Mouse (Mus musculus) stomach, postnatal 0 days (tissue): Measurements from ENCODE around the gene Batf2. TPM values are rescaled to one million over a fixed set of nuclear protein-coding genes. Genes with fewer than 3 reads are reported as not detected.

Experiments
- ATAC-seq: fragments of 200-750 bp; cut with Nextera tagmentation; 2 replicates; pipeline ENCODE4 v1.8.0; 2017; ENCODE audit not compliant: low FRiP score, low TSS enrichment
- DNase-seq: peaks from one replicate; pipeline ENCODE4 v3.0.0-alpha.2; 2016; ENCODE audit warnings: low spot score
- H3K27ac ChIP-seq: fragments of 300-500 bp; sonication (generic); replicated peaks from 2 replicates; pipeline ENCODE4 v1.5.1; 2014; ENCODE audit warnings: mild to moderate bottlenecking, control low read depth
- H3K27me3 ChIP-seq: fragments of 300-500 bp; sonication (generic); 2 replicates; pipeline ENCODE4 v1.6.1; 2014; ENCODE audit warnings: low read length; ENCODE audit not compliant: control insufficient read depth, insufficient read depth
- H3K36me3 ChIP-seq: fragments of 300-500 bp; sonication (generic); 2 replicates; pipeline ENCODE4 v1.6.1; 2014; ENCODE audit warnings: low read length, mixed read lengths; ENCODE audit not compliant: control insufficient read depth, insufficient read depth
- H3K4me1 ChIP-seq: fragments of 300-500 bp; sonication (generic); replicated peaks from 2 replicates; pipeline ENCODE4 v1.6.1; 2014; ENCODE audit warnings: antibody characterized with exemption; ENCODE audit not compliant: control insufficient read depth, insufficient read depth
- H3K4me2 ChIP-seq: fragments of 300-500 bp; sonication (generic); replicated peaks from 2 replicates; pipeline ENCODE4 v1.6.1; 2014; ENCODE audit warnings: low read depth, mild to moderate bottlenecking, control low read depth, moderate library complexity
- H3K4me3 ChIP-seq: fragments of 300-500 bp; sonication (generic); 2 replicates; pipeline ENCODE4 v1.5.1; 2014; ENCODE audit warnings: low read depth, low read length, control low read depth
- H3K9ac ChIP-seq: fragments of 300-500 bp; sonication (generic); 2 replicates; pipeline ENCODE4 v1.6.1; 2014; ENCODE audit warnings: mild to moderate bottlenecking, low read length, control low read depth, mixed read lengths
- H3K9me3 ChIP-seq: fragments of 300-500 bp; sonication (generic); 2 replicates; pipeline ENCODE4 v1.6.1; 2016; ENCODE audit warnings: low read length; ENCODE audit not compliant: control insufficient read depth
- CTCF ChIP-seq: IDR thresholded peaks from 2 replicates; pipeline ENCODE4 v1.5.1; 2016; ENCODE audit warnings: antibody characterized with exemption, low read depth, mild to moderate bottlenecking, moderate library complexity
- EP300 ChIP-seq: optimal IDR thresholded peaks from 2 replicates; pipeline ENCODE3; 2016; ENCODE audit warnings: antibody characterized with exemption
- WGBS: fragments of 180-500 bp; shearing (Covaris S2); extraction: QIAGEN DNeasy Blood & Tissue Kit; methylation state at CpG from one replicate; pipeline ENCODE4 v1.1.7; 2014; 5-methylcytosine and 5-hydroxymethylcytosine counted together
- polyA plus RNA-seq: library from polyadenylated mRNA; unstranded; fragments of >200 nt; fragmentation: Nextera tagmentation; extraction: Ambion mirVana; gene quantifications from 2 replicates; pipeline ENCODE4 v1.2.1, GENCODE M21; 2015

Gene Batf2
- 0.49 and 0.52 TPM in 2 replicates for polyA plus RNA-seq

- WGBS, result under 1% methylated on average over 56 of the region's 68 CpGs
- peak; percentile 95 for DNase-seq
- TF ChIP-seq CTCF (peak; percentile 83), EP300 (no peak)
- Histone ChIP-seq H3K4me2 (peak within 1 kb of the TSS; percentile 91), H3K9ac (peak within 1 kb of the TSS; percentile 86), H3K27me3 (no peaks in the 10 kb centered on the region), H3K9me3 (no peaks in the 10 kb centered on the region), H3K27ac (peak within 1 kb of the TSS; percentile 91), H3K4me3 (peak within 1 kb of the TSS; percentile 66), H3K36me3 (peaks cover 5% of the 10 kb centered on the region; the same call in 1 of the 2 replicates), H3K4me1 (no peaks in the 10 kb centered on the region)
- ATAC-seq, result peak; percentile 93
Measured at GRCm38 (mm10) chr19:6140678-6141393, at the start of gene Batf2. Batf2 (plus strand) TSS chr19:6140983.

GRCm38 (mm10) chr19:6094119-6094518 lies 46.7 kb upstream of the Batf2 start, which contains the start of gene AC131692.1:
AC131692.1 (plus strand) TSS chr19:6094419.
- no peak within 1 kb of the TSS for H3K4me2 ChIP-seq
- H3K9me3 ChIP-seq, result no peaks in the 10 kb centered on the region
- no peak for DNase-seq
- 85% methylated on average over 7 of the region's 7 CpGs for WGBS
- no peak within 1 kb of the TSS for H3K27ac ChIP-seq
- TF ChIP-seq CTCF (no peak), EP300 (no peak)
- H3K36me3 ChIP-seq, result peaks cover 6% of the 10 kb centered on the region
- no peaks in the 10 kb centered on the region for H3K4me1 ChIP-seq
- H3K4me3 ChIP-seq, result no peak within 1 kb of the TSS
- H3K27me3 ChIP-seq, result no peaks in the 10 kb centered on the region
- H3K9ac ChIP-seq, result no peak within 1 kb of the TSS
- no peak for ATAC-seq

- Histone ChIP-seq H3K4me3 (no peak overlapping the region), H3K27ac (no peak overlapping the region), H3K9ac (no peak overlapping the region), H3K27me3 (no peaks in the 10 kb centered on the region), H3K4me1 (no peaks in the 10 kb centered on the region), H3K36me3 (no peaks in the 10 kb centered on the region), H3K9me3 (no peaks in the 10 kb centered on the region), H3K4me2 (no peak overlapping the region)
- no peak for ATAC-seq
- DNase-seq, result no peak
- no peak for TF ChIP-seq CTCF
- no peak for TF ChIP-seq EP300
- 85% methylated on average over 3 of the region's 3 CpGs for whole genome bisulfite sequencing
Measured at GRCm38 (mm10) chr19:6097847-6098246, 42.9 kb upstream of the Batf2 start.

- no peaks in the 10 kb centered on the region for H3K4me1 ChIP-seq
- no peak for ATAC-seq
- no peak overlapping the region; the same call in 1 of the 2 replicates for H3K9ac ChIP-seq
- no peaks in the 10 kb centered on the region for H3K27me3 ChIP-seq
- no peaks in the 10 kb centered on the region for H3K36me3 ChIP-seq
- DNase-seq, result no peak
- TF ChIP-seq CTCF (no peak), EP300 (no peak)
- no peak overlapping the region for H3K4me3 ChIP-seq
- no peak overlapping the region for H3K27ac ChIP-seq
- 52% methylated on average over 6 of the region's 6 CpGs for WGBS
- H3K4me2 ChIP-seq, result no peak overlapping the region
- H3K9me3 ChIP-seq, result no peaks in the 10 kb centered on the region
Measured at GRCm38 (mm10) chr19:6101186-6101585, 39.6 kb upstream of the Batf2 start.

GRCm38 (mm10) chr19:6102169-6102853 lies 38.5 kb upstream of the Batf2 start:
- no peak overlapping the region for H3K9ac ChIP-seq
- no peak overlapping the region for H3K4me2 ChIP-seq
- 66% methylated on average over 6 of the region's 6 CpGs for WGBS
- no peaks in the 10 kb centered on the region for H3K4me1 ChIP-seq
- TF ChIP-seq CTCF (no peak), EP300 (no peak)
- ATAC-seq (peak; percentile 76), DNase-seq (peak; percentile 47)
- H3K9me3 ChIP-seq, result no peaks in the 10 kb centered on the region
- no peaks in the 10 kb centered on the region for H3K27me3 ChIP-seq
- H3K4me3 ChIP-seq, result no peak overlapping the region
- H3K36me3 ChIP-seq, result no peaks in the 10 kb centered on the region
- H3K27ac ChIP-seq, result no peak overlapping the region

- no peaks in the 10 kb centered on the region for H3K36me3 ChIP-seq
- WGBS, result 65% methylated on average over 4 of the region's 4 CpGs
- no peak overlapping the region for H3K27ac ChIP-seq
- no peak for TF ChIP-seq CTCF
- no peak for TF ChIP-seq EP300
- H3K9me3 ChIP-seq, result no peaks in the 10 kb centered on the region
- no peaks in the 10 kb centered on the region for H3K27me3 ChIP-seq
- H3K4me1 ChIP-seq, result no peaks in the 10 kb centered on the region
- peak overlapping the region; percentile 3; the same call in 1 of the 2 replicates for H3K9ac ChIP-seq
- ATAC-seq, result no peak
- no peak overlapping the region for H3K4me2 ChIP-seq
- DNase-seq, result no peak
- H3K4me3 ChIP-seq, result no peak overlapping the region
Measured at GRCm38 (mm10) chr19:6104476-6104875, 36.3 kb upstream of the Batf2 start.
